Mouse (Mus musculus) c-Kit-positive CD71-negative TER-119-negative erythroid progenitor cells, embryonic 14.5 days (primary cell): ENCODE data around the gene Hoxb1.

Experiments used
- DNase-seq: peaks from one replicate; pipeline ENCODE4 v3.0.0-alpha.2; 2013; ENCODE audit warnings: low read depth

Gene Hoxb1

DNA sequence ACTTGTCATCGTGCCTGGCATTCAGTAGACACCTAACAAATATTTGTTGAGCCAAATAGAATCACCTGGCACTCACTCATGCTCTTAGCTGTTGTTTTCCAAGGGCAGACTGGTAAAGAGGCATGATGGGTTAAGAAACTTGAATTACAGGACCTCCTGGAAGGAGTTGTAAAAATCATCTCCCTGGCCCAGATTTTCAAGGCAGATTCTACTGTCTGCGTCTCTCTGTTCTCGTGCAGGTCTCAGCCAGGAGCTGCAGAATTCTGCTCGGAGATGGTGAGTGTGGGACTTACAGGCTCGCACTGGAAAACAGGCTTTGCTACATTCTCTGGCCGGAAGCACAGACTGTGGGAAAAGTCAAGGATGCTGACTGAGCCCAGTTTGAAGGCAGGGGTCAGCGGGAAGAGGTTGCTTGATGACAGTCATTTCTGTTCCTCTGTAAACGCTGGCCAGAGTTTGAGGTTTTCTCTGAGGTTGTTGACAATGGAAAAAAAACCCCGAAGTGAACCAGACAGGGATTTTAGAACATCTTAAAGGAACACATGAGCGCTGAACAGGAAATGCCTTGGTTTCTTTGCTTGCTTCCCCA is 38.6 kb downstream of the Hoxb1 start:
- DNase-seq, result no peak

DNA sequence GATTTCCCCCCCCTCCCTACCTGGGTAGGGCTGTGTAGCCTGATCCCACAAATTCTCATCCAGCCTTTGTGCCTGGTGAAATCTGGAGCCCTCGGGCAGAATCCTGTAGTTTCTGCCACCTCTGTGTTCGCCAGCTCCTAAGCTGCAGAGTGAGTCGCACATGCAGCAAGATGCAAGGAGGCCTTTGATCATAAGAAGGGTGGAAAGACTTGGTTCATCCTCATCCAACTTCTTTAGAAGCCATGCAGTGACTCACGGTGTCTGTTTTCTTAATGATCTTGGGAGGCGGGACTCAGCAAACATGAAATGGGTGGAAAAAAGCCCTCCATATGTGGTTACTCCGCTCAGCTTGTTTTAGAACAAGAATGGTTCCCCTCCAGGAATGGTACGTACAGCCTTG is 39.3 kb downstream of the Hoxb1 start:
- no peak for DNase-seq

DNA sequence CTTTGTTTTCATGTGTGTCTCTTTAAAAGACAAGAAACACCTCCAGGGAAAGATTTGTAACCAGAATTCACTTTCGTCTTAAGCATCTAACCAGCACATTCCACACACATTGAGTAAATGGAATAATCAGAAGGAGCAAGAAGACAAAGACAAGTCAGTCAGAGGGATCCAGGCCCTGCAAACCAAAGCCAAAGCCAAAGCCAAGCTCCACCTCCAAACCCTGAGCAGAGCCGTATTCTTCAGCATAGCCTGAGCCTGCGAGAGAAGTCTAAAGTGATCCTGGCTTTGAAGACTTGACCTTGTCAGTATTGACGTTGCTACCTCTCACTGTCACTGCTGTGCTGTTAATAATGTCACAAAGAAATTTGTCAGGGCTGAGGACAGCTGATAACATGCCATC is 40.0 kb downstream of the Hoxb1 start:
- DNase-seq, result no peak

DNA sequence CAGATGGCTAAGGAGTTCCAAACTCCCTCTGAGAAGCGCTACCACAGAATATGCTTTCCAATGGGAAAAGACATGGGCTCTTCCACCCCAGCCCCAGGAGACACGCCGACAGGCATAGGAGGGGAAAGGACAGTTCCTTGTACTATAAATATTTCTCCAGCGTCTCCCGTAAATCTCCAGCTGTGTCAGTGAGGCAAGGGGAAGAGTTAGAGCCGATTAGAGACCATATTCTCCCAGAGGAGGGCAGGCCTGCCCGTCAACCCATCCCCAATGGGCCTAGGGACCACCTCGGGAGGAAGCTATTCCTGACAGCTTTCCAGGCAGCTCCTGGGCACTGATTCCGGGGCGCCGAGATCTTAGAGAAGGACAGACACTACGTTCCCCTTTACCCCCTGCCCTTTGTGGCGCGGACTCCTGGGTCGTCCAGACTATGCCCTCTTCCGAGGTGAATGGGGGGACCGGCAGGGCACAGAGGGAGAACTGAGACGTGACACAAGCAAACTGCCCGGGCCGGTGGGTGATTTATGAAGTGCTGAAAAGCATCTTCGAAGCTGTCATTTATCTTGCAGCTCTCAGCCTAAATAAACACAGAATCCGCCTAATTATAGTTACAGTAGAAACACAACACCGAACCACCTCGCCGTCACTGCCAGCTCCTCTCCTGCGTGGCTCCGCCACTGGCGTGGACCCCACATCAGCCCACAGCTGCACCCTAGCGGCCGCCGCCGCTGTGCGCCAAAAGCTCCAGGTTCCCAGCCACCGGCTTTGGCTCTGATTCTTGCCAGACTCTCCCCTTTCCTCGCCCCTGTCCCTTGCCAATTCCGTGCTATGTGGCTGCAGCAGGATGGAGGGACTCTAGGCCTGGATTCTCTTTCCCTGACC is 41.9 kb downstream of the Hoxb1 start:
- no peak for DNase-seq

DNA sequence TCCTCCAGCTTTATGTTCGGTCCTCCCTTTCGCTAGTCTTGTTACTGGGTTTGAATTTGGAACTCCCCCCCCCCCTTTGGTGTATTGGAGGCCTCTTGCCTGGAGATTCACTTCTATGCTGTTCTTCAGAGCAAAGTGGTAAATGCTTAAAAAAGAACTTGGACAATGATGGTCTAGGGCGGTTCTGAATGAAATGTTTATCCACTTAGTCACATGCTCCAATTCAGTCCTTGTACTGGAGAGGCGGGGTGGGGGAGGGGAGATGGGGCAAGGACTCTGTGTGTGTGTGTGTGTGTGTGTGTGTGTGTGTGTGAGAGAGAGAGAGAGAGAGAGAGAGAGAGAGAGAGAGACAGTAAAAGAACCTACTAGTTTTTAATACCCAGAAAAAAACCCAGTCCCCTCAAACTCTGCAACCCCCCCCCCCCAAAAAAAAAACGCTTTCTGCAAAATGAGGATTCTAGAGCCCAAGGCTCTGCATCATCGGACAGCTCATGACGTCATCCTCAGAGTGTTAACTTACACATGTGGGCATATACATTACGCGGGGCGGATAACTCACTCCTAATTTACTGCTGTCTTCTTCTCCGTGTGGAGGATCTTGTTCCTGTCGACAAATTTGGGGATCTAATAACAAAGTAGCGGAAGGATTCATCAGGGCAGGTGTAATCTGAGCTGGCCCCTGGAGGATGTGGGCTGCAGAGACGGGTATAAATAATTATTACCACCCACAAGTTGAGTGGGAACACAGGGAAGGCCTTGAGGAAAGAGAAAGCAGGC is 42.9 kb downstream of the Hoxb1 start:
- no peak for DNase-seq

DNA sequence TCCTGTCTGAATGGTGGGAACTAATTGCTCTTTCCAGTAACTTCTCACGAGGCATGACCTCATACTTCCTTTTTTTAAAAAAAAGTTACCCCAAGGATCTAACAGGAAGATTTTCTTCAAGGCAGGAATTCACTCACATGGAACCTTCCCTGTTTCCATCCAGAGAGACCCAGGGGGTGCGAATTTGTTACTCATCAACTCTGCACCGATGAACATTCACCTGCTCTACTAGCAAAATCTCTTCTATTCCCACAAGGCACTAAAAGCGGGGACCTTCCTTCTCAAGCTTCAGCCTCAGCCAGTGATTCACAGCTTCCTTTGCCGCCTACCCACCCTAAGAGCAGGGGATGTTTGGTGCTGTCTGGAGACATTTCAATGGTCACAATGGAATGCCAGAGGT is 45.5 kb downstream of the Hoxb1 start:
- DNase-seq, result no peak

DNA sequence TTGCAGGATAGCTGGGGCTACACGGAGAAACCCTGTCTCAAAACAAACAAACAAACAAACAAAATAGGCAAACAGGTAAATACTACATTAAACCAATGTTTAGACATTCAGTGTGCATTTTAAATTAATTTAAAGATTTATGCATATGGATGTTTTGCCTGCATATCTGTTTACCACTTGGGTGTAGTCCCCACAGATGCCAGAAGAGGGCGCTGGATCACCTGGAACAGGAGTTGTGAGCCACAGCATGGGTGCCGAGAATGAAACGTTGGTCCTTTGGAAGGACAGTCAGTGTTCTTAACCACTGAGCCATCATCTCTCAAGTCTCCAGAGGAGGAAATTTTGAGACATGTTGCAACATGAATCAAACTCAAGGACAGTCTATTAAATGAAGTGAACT is 46.4 kb downstream of the Hoxb1 start:
- no peak for DNase-seq

DNA sequence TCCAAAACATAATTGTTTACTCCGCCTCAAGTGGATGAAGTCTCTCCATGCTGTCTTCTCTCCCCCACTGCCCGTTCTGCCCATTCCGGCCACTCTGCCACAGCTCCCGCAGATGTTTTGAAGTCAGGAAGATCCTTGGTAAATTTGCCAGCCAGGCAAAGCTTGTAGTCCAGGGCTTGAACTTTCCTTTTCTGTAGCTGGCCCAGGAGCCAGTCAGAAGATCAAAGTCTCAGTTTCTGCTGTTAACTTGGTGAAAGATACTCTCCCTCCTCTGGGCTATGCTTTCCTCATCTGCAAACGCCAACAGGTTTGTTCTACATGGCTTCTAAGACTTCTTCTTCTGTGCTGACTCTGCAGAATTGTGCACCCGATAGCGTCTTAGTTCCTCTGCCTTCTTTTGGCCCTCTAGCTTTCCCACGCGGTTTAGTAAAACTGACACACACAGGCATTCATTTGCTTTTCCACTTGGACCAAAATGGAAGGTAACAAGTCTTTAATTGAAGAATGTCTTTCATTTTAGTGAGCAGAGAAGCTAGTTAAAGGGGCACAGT is 47.5 kb downstream of the Hoxb1 start:
- no peak for DNase-seq

DNA sequence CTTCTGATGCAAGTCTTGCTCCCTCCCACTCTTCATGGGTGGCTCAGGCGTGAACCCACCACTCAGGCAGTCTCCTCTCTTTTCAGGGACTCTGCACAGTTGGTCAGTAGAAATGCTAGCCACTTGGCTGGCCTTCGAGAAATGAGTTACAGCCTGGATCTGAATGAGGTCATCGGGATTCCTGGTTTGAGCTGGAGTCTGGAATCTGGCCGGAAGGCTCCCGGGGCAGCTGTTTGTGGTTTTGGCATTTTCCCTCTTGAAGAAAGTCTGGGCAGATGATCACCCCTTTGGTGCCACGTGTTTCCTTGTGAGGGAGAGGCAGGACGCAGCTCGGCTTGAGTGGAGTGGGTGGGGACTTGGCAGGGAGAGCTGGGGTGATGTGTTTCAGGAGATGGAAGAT is 48.0 kb downstream of the Hoxb1 start:
- no peak for DNase-seq

DNA sequence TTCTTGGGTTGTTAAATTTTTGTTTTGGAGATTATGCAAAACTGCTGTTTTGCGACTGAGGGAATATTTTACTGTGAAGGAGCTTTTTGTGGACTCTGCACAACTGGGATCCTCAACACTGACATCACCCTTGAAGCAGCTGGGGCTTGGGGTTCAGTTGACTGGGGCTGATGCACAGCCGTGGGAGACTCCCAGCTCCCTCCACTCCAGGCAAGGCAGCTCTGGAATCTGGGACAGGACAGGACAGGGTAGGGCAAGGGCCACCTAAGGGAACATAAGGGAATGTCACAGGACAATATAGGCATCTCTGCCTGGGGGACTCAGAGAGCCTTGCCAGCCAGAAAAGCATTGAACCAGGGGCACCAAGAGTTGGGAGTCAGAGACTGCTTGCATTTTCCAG is 48.5 kb downstream of the Hoxb1 start:
- no peak for DNase-seq
